Mouse (Mus musculus) right cerebral cortex, postnatal 14 days (tissue): ENCODE results near the gene Olfml3.
A peak's percentile ranks its signal among the peaks of the same experiment; 100 is the strongest.

ENCODE experiments used
- DNase-seq: peaks from one replicate; pipeline ENCODE4 v3.0.0; 2022

Gene Olfml3

GRCm38 (mm10) chr3:103739329-103739728 is 1.5 kb upstream of the Olfml3 start, which contains the start of gene Gm10964:
Gm10964 (plus strand) TSS chr3:103739366.
- DNase-seq = no peak

- peak; percentile 51 for DNase-seq
Measured at GRCm38 (mm10) chr3:103737061-103737754, 593 bp downstream of the Olfml3 start.

- no peak for DNase-seq
Measured at GRCm38 (mm10) chr3:103735776-103736600, 1.8 kb downstream of the Olfml3 start.

- DNase-seq = no peak
Measured at GRCm38 (mm10) chr3:103734696-103735519, 2.9 kb downstream of the Olfml3 start.

DNA sequence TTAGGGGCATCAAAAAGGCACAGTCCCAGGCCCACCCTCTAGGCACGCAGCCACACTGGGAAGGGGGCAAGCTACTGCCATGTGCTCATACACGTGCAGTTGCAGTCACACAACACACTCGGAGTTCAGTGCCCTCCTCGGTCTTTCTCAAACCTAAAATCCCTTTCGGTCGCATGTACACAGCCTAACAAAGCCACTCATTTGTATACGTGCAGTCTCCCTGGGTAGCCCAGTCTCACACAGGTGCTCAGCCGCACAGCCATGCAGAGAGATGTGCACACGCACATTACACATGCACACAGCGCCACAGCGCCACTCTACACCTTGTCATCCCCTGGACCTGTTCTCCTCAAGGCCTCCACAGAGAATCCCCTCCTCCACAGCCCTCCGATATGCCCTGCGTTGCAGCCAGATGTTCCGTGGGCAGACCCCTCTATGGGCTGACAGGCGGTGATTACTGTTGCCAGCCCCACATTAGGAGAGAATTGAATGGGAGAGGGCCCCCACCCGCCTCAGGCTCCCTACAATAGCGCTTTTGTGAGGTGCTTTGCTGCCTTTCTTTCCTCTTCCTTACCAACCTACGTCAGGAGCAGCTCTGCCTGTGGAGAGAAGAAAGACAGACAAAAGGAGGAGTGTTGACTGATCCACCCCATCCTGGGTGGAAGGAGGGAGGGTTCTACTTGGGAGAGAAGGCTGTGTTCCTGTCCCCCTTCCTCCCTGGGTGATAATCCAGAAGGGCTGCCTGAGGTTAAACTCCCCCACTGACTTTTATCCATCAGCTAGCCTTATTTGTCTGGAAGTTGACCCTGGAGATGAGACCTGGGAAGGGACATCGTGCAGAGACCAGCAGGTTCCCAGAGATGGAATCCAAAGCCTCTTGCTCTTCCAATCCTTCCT is 3.8 kb downstream of the Olfml3 start:
- DNase-seq = peak; percentile 51

- DNase-seq = no peak
Measured at GRCm38 (mm10) chr3:103733176-103733575, 4.6 kb downstream of the Olfml3 start.

DNA sequence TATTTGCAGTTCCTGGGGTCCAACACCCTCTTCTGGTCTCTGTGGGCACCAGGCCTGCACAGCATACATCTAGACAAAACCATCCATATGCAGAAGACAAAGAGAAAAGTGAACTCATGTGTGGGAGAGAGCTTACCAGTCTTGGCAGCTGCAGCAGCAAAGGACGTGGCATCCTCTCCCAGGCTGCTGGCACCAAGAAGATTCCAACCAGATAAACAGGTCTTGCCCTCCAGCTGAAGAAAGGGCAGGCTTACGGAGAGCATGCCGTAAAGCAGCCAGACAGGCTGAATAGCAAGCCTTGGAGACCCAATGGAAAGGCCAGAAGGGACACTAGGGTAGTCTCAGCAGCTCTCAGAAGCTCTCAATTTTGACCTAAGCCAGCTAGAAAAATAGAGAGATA is 5.7 kb downstream of the Olfml3 start:
- no peak for DNase-seq

DNA sequence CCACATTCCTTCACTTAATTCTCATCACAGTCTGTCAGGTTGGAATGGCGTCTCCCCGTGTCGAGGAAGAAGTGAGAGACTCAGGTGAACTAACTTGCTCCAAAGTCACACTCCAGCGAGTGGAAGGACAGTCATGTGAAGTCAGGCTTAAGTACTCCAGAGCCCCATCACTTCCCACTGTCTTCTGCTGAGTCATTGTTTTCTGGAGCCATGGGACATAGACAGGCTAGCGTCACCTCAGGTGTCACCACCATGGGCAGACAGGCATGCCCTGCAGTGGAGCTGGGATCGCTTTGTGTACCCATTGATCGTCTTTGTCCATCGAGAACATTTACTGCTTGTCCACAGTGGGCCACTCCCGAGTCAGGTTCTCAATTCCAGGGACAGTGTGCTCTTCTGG is 8.0 kb downstream of the Olfml3 start:
- no peak for DNase-seq

GRCm38 (mm10) chr3:103727813-103728326 is 9.9 kb downstream of the Olfml3 start:
- no peak for DNase-seq

DNA sequence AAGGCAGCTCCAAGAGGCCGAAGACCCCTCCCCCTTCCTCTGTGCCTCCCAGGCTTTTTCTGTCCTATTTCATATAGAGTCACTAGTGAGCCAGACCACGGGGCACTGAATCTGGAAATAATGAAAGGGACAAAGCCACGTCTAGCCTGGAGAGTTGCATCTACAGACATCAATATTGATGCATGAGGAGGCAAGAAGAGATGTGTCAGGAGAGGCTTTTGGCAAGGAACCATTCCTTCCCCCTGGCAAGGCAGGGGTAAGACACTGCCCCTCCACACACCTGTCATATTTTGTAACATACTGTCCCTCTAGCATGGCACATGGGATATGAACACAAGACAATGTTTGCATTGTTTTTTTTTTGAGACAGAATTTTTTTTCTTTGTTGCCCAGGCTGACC is 11.2 kb downstream of the Olfml3 start:
- no peak for DNase-seq

- no peak for DNase-seq
Measured at GRCm38 (mm10) chr3:103724137-103724536, 13.7 kb downstream of the Olfml3 start.

- DNase-seq = no peak
Measured at GRCm38 (mm10) chr3:103718728-103719127, 19.1 kb downstream of the Olfml3 start.

- DNase-seq = no peak
Measured at GRCm38 (mm10) chr3:103716774-103717760, 20.7 kb downstream of the Olfml3 start.

DNA sequence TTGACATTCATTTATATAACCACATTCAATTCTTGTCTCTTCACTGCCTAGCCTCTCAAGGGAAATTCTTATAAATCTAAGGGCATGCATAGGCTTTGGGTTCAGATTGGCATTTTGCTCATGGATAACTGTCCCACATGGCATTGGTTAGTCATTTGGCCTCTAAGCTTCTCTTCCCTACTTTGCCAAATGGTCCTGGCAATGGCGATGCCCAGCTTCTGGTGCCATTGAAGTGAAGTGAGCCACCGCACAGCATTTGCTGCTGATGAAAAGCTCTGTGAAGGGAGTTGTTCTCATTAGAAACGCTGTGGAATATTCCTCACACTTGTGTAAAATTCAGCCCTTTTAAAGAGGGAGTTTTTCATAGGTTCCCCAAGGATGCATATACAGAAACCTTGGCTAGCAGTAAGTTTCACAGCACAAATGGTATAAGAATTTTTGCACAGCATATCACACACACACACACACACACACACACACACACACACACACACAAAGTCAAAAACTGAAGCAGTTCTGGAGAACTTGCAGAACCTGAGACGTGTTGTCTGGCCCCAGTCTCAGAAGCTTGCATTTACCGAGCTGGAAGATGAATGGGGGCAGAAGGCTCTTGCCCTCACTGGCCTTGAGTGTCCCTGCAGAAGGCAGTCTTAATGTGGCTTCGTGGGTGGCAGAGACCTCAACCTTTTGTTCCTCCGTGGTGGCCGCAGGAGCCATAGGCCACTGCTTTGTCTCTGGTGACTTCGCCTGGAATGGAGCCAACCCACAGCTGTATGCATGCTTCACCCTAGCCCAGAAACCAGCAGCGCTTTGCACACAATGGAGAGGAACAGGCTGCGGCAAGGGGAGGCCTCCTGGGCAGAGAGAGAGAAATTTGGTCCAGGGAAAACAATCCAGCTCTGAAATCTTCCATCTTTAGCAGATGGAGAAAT is 21.8 kb downstream of the Olfml3 start:
- no peak for DNase-seq

GRCm38 (mm10) chr3:103714942-103715341 is 22.9 kb downstream of the Olfml3 start:
- no peak for DNase-seq

DNA sequence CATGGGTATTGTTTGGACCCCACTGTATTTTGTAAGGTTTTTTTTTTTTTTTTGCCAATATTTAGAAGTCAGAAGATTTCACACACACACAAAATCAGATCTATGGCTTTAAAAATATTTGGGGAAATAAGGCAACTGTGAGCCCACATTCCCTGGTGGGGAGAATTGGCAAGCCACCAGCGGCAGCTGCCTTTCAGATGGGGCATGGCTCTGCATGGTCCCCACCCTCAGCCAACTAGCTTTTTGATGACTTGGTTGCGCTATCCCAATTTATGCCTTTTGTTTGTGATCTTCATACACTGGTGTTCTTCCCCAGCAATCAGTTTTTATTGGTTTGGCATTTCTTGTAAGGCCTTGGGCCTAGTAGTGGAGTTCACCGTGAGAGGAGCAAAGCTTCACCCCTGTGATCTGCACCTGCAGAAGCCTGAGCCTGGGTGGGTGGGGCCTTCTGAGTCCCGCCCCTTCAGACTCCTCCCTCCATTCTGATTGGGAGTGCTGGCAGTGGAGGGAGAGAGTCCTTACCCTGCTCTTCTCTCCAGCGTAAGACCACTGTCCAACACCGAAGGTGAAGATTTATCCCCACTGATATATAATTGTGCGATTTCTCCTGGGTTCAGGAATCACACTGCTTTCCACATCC is 23.4 kb downstream of the Olfml3 start:
- DNase-seq = no peak

GRCm38 (mm10) chr3:103712196-103712595 is 25.6 kb downstream of the Olfml3 start:
- no peak for DNase-seq

- no peak for DNase-seq
Measured at GRCm38 (mm10) chr3:103709470-103710040, 28.2 kb downstream of the Olfml3 start.

- no peak for DNase-seq
Measured at GRCm38 (mm10) chr3:103705426-103705825, 32.4 kb downstream of the Olfml3 start.
